Mouse (Mus musculus): Measurements from ENCODE around the gene Tbc1d24. TPM values are rescaled to one million over a fixed set of nuclear protein-coding genes. Genes with fewer than 3 reads are reported as not detected.

Tbc1d24 gene
- polyA plus RNA-seq (2015; fragmentation: Nextera tagmentation; extraction: Ambion mirVana) = 28.7 and 30.7 TPM in 2 replicates

DNA sequence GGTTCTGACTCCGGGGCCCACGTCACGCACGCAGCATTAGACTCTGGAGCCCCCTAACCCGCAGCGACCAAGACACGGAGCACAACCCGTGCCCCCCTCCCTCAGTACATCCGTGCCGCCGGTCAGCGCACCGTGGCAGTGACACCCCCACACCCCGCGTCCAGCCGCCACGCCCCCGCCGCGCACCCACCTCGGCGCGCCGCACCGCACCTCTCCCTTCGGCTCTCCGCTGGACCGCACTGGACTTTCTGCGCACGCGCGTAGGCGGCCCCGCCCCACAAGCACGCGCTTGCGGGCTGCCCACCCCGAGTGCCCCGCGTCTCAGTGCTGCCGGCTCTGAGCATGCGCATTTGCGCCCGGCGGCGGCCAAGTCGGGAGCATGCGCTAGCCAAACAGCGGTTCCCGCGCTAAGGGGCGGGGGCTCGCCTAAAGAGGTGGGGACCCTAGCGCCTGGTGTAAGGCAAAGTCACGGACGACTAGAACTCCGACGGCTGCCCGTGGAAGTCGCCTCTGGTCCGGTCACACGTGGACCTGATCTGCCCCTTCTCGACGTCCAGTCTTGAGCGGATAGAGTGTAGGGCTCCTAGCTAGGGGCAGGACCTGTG is at the start of gene Tbc1d24:
Gene Tbc1d24 (minus strand): TSS at position 279 of the 605 bp plus-strand sequence.
- H3K36me3 ChIP-seq (replicated peaks) = no peaks in the 10 kb centered on the region
- H3K27ac ChIP-seq = peak within 1 kb of the TSS; percentile 81
- peak within 1 kb of the TSS; percentile 74 for H3K9ac ChIP-seq
- peak; percentile 84 for ATAC-seq (replicated peaks)
- 0 out of 2 replicates have a peak, but pooled peaks cover 7% of the 10 kb centered on the region for H3K27me3 ChIP-seq (replicated peaks)
- WGBS = under 1% methylated on average over 65 of the region's 65 CpGs
- no peaks in the 10 kb centered on the region for H3K9me3 ChIP-seq
- H3K4me3 ChIP-seq = peak within 1 kb of the TSS; percentile 69
- peaks cover 74% of the 10 kb centered on the region for H3K4me1 ChIP-seq
- H3K4me2 ChIP-seq = peak within 1 kb of the TSS; percentile 94

GRCm38 (mm10) chr17:24252329-24252728 is 47.0 kb upstream of the Tbc1d24 start:
- peaks cover 7% of the 10 kb centered on the region; the same call in 1 of the 2 replicates for H3K36me3 ChIP-seq (replicated peaks)
- H3K4me1 ChIP-seq = peaks cover 18% of the 10 kb centered on the region
- H3K27ac ChIP-seq = no peak overlapping the region
- 95% methylated on average over 2 of the region's 2 CpGs for WGBS
- ATAC-seq (replicated peaks) = no peak
- H3K9ac ChIP-seq = no peak overlapping the region
- H3K27me3 ChIP-seq (replicated peaks) = no peaks in the 10 kb centered on the region
- H3K9me3 ChIP-seq = no peaks in the 10 kb centered on the region
- peak overlapping the region; percentile 78 for H3K4me3 ChIP-seq
- no peak overlapping the region for H3K4me2 ChIP-seq

GRCm38 (mm10) chr17:24251320-24252069 is 46.1 kb upstream of the Tbc1d24 start, which contains the start of gene Ccnf:
Gene Ccnf (minus strand): TSS chr17:24251484.
- Histone ChIP-seq H3K27ac (peak within 1 kb of the TSS; percentile 66), H3K36me3 (replicated peaks) (peaks cover 8% of the 10 kb centered on the region; the same call in 1 of the 2 replicates), H3K4me1 (peaks cover 18% of the 10 kb centered on the region), H3K4me3 (peak within 1 kb of the TSS; percentile 78), H3K4me2 (peak within 1 kb of the TSS; percentile 87), H3K9ac (peak within 1 kb of the TSS; percentile 67), H3K27me3 (replicated peaks) (no peaks in the 10 kb centered on the region), H3K9me3 (no peaks in the 10 kb centered on the region)
- peak; percentile 100 for ATAC-seq (replicated peaks)
- under 1% methylated on average over 48 of the region's 48 CpGs for WGBS

- peaks cover 18% of the 10 kb centered on the region for H3K4me1 ChIP-seq
- peak overlapping the region; percentile 67 for H3K9ac ChIP-seq
- no peaks in the 10 kb centered on the region for H3K9me3 ChIP-seq
- peak overlapping the region; percentile 78 for H3K4me3 ChIP-seq
- ATAC-seq (replicated peaks) = no peak
- WGBS = under 1% methylated on average over 32 of the region's 32 CpGs
- peak overlapping the region; percentile 63; the same call in 1 of the 2 replicates for H3K27ac ChIP-seq
- H3K4me2 ChIP-seq = peak overlapping the region; percentile 87
- no peaks in the 10 kb centered on the region for H3K27me3 ChIP-seq (replicated peaks)
- peaks cover 10% of the 10 kb centered on the region; the same call in 1 of the 2 replicates for H3K36me3 ChIP-seq (replicated peaks)
These were observed 45.6 kb upstream of the Tbc1d24 start for GRCm38 (mm10) chr17:24250988-24251319.

DNA sequence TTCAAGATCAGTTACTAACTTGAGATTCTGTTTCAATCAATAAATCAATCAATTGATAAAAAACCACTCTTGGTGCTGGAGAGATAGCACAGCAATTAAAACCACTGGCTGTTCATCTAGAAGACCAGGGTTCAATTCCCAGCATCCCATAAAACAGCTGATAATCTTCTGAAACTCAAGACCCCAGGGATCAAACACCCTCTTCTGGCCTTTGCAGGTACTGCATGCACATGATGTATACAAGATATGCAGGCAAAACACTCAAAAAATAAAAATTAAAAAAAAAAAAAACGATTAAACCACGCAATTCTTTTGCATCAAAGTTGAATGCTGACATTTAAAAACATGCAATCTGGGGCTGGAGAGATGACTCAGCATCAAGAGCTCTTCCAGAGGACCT is 43.3 kb upstream of the Tbc1d24 start:
- peaks cover 18% of the 10 kb centered on the region for H3K4me1 ChIP-seq
- H3K4me2 ChIP-seq = no peak overlapping the region
- H3K36me3 ChIP-seq (replicated peaks) = peaks cover 23% of the 10 kb centered on the region
- no peak overlapping the region for H3K4me3 ChIP-seq
- no peaks in the 10 kb centered on the region for H3K27me3 ChIP-seq (replicated peaks)
- ATAC-seq (replicated peaks) = no peak
- WGBS = 97% methylated on average over 2 of the region's 2 CpGs
- no peaks in the 10 kb centered on the region for H3K9me3 ChIP-seq
- H3K9ac ChIP-seq = no peak overlapping the region
- H3K27ac ChIP-seq = no peak overlapping the region

- Histone ChIP-seq H3K4me3 (no peak overlapping the region), H3K4me2 (no peak overlapping the region), H3K9ac (no peak overlapping the region), H3K27me3 (replicated peaks) (no peaks in the 10 kb centered on the region), H3K36me3 (replicated peaks) (peaks cover 42% of the 10 kb centered on the region), H3K9me3 (no peaks in the 10 kb centered on the region), H3K27ac (no peak overlapping the region), H3K4me1 (no peaks in the 10 kb centered on the region)
- ATAC-seq (replicated peaks) = no peak
- WGBS = 98% methylated on average over 8 of the region's 8 CpGs
These were observed 38.7 kb upstream of the Tbc1d24 start for GRCm38 (mm10) chr17:24244061-24244460.

GRCm38 (mm10) chr17:24243311-24243969 is 38.1 kb upstream of the Tbc1d24 start:
- Histone ChIP-seq H3K4me3 (no peak overlapping the region), H3K27me3 (replicated peaks) (no peaks in the 10 kb centered on the region), H3K36me3 (replicated peaks) (peaks cover 42% of the 10 kb centered on the region), H3K9ac (no peak overlapping the region), H3K9me3 (no peaks in the 10 kb centered on the region), H3K27ac (no peak overlapping the region), H3K4me1 (no peaks in the 10 kb centered on the region), H3K4me2 (no peak overlapping the region)
- WGBS = 85% methylated on average over 4 of the region's 4 CpGs
- ATAC-seq (replicated peaks) = no peak

DNA sequence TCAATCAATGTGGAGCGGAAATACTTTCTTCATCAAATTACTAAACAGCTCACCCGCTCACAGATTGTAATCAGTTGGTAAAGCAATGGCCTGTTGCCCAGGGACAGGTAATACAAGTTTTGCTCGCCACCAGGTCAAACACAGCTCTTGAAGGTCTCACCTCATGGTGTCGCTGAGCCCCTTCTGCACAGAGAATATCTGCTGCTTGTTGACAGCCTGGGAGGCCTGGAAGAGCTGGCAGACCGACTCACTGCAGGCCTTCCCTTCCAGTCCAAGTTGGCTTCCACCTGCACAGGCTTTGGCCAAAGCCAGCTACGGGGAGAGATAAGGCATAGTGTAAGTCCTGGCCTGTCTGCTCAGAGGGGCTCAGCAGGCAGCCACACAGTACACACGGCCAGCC is 31.6 kb upstream of the Tbc1d24 start:
- H3K4me3 ChIP-seq = no peak overlapping the region
- H3K4me1 ChIP-seq = no peaks in the 10 kb centered on the region
- H3K36me3 ChIP-seq (replicated peaks) = peaks cover 29% of the 10 kb centered on the region; the same call in 1 of the 2 replicates
- H3K27ac ChIP-seq = no peak overlapping the region
- WGBS = 95% methylated on average over 7 of the region's 7 CpGs
- no peak overlapping the region for H3K9ac ChIP-seq
- no peaks in the 10 kb centered on the region for H3K9me3 ChIP-seq
- no peaks in the 10 kb centered on the region for H3K27me3 ChIP-seq (replicated peaks)
- ATAC-seq (replicated peaks) = no peak
- H3K4me2 ChIP-seq = no peak overlapping the region

DNA sequence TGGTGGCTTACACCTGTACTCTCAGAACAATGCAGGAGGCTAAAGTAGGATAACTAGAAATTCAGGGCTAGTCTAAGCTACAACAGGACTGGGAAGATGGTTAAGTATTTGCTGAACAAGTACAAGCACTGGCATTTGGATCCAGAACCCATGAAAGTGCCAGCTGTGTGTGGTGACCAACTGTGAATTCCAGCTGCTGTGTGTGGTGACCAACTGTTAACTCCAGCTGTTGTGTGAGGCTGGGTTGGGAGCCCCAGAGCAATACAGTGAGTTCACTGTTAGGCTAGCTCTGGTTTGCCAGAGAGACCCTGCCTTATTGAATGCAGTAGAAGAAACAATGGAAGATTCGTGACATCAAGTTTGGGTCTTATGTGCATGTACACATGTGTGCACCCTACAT is 31.1 kb upstream of the Tbc1d24 start:
- no peak overlapping the region for H3K4me3 ChIP-seq
- 97% methylated on average over 1 of the region's 1 CpGs for WGBS
- ATAC-seq (replicated peaks) = no peak
- peaks cover 29% of the 10 kb centered on the region; the same call in 1 of the 2 replicates for H3K36me3 ChIP-seq (replicated peaks)
- no peaks in the 10 kb centered on the region for H3K4me1 ChIP-seq
- no peak overlapping the region for H3K27ac ChIP-seq
- H3K4me2 ChIP-seq = no peak overlapping the region
- no peaks in the 10 kb centered on the region for H3K27me3 ChIP-seq (replicated peaks)
- no peaks in the 10 kb centered on the region for H3K9me3 ChIP-seq
- no peak overlapping the region for H3K9ac ChIP-seq

GRCm38 (mm10) chr17:24227941-24228340 is 22.6 kb upstream of the Tbc1d24 start:
- Histone ChIP-seq H3K9ac (no peak overlapping the region), H3K4me1 (no peaks in the 10 kb centered on the region), H3K27me3 (replicated peaks) (no peaks in the 10 kb centered on the region), H3K9me3 (no peaks in the 10 kb centered on the region), H3K4me2 (no peak overlapping the region), H3K27ac (no peak overlapping the region), H3K36me3 (replicated peaks) (peaks cover 8% of the 10 kb centered on the region; the same call in 1 of the 2 replicates), H3K4me3 (no peak overlapping the region)
- ATAC-seq (replicated peaks) = no peak
- WGBS = 93% methylated on average over 7 of the region's 7 CpGs

GRCm38 (mm10) chr17:24226721-24227120 is 21.4 kb upstream of the Tbc1d24 start:
- Histone ChIP-seq H3K36me3 (replicated peaks) (peaks cover 8% of the 10 kb centered on the region; the same call in 1 of the 2 replicates), H3K27ac (no peak overlapping the region), H3K4me3 (no peak overlapping the region), H3K4me1 (no peaks in the 10 kb centered on the region), H3K9me3 (no peaks in the 10 kb centered on the region), H3K9ac (no peak overlapping the region), H3K27me3 (replicated peaks) (no peaks in the 10 kb centered on the region), H3K4me2 (no peak overlapping the region)
- 91% methylated on average over 8 of the region's 8 CpGs for WGBS
- no peak for ATAC-seq (replicated peaks)

DNA sequence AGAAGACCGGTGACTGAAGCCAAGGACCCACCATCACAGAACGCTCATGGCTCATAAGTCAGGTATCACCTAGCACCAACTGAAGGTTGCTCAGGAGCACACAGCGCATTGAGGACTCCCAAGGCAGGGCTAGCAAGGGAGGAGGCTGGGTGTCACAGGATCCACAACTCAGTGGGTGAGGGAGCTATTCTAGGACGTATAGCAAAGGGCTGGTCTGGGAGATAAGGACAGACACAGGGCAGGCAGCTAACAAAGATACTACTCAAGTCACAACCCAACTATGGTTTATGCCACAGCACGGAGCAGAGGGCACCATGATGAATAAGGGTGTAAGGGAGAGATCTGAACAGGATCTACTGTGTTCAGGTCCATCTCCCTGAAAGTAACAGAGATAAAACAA is 20.5 kb upstream of the Tbc1d24 start:
- ATAC-seq (replicated peaks) = no peak
- H3K36me3 ChIP-seq (replicated peaks) = peaks cover 8% of the 10 kb centered on the region; the same call in 1 of the 2 replicates
- no peak overlapping the region for H3K4me2 ChIP-seq
- no peak overlapping the region for H3K4me3 ChIP-seq
- no peak overlapping the region for H3K27ac ChIP-seq
- peaks cover 5% of the 10 kb centered on the region for H3K4me1 ChIP-seq
- H3K9me3 ChIP-seq = no peaks in the 10 kb centered on the region
- WGBS = 92% methylated on average over 5 of the region's 5 CpGs
- no peaks in the 10 kb centered on the region for H3K27me3 ChIP-seq (replicated peaks)
- H3K9ac ChIP-seq = no peak overlapping the region
